Mouse (Mus musculus): Measurements from ENCODE around the gene Adgrf5. TPM values are rescaled to one million over a fixed set of nuclear protein-coding genes. Genes with fewer than 3 reads are reported as not detected.
"Not testable (repeated sequence)": the region's sequence is repeated elsewhere in the genome, so short reads cannot be mapped to it uniquely, and the experiment has no call there.

The Adgrf5 gene
- polyA plus RNA-seq, 1 experiment from 2014 or later, result 21.5 TPM

GRCm38 (mm10) chr17:43459737-43460230 lies 99.5 kb downstream of the Adgrf5 start:
- peak overlapping the region; percentile 28; the same call in 1 of the 2 replicates for H3K27ac ChIP-seq (ENCODE audit: low read length)
- H3K36me3 ChIP-seq (ENCODE audit: control insufficient read depth, insufficient read depth), result no peaks in the 10 kb centered on the region
- H3K4me1 ChIP-seq (ENCODE audit: control insufficient read depth, insufficient read depth, low read length), result peaks cover 12% of the 10 kb centered on the region
- ATAC-seq (replicated peaks; ENCODE audit: extremely low read depth, insufficient read depth, low FRiP score), result no peak
- no peaks in the 10 kb centered on the region for H3K27me3 ChIP-seq (ENCODE audit: control insufficient read depth, insufficient read depth, low read length)
- no peak overlapping the region for H3K4me3 ChIP-seq (ENCODE audit: low read length)
- no peak overlapping the region for H3K4me2 ChIP-seq (ENCODE audit: low read depth, low read length)
- 66% methylated on average over 12 of the region's 12 CpGs for WGBS
- H3K9me3 ChIP-seq (replicated peaks; ENCODE audit: control insufficient read depth, low read length), result no peaks in the 10 kb centered on the region
- no peak overlapping the region for H3K9ac ChIP-seq (ENCODE audit: low read length)

GRCm38 (mm10) chr17:43460245-43461181 lies 100.3 kb downstream of the Adgrf5 start:
- Histone ChIP-seq H3K9ac (ENCODE audit: low read length) (no peak overlapping the region), H3K4me3 (ENCODE audit: low read length) (no peak overlapping the region), H3K36me3 (ENCODE audit: control insufficient read depth, insufficient read depth) (no peaks in the 10 kb centered on the region), H3K27ac (ENCODE audit: low read length) (peak overlapping the region; percentile 28; the same call in 1 of the 2 replicates), H3K27me3 (ENCODE audit: control insufficient read depth, insufficient read depth, low read length) (no peaks in the 10 kb centered on the region), H3K9me3 (replicated peaks; ENCODE audit: control insufficient read depth, low read length) (no peaks in the 10 kb centered on the region), H3K4me1 (ENCODE audit: control insufficient read depth, insufficient read depth, low read length) (peaks cover 12% of the 10 kb centered on the region), H3K4me2 (ENCODE audit: low read depth, low read length) (peak overlapping the region; percentile 15; the same call in 1 of the 2 replicates)
- WGBS, result 34% methylated on average over 19 of the region's 19 CpGs
- ATAC-seq (replicated peaks; ENCODE audit: extremely low read depth, insufficient read depth, low FRiP score), result peak; percentile 77

GRCm38 (mm10) chr17:43470039-43470438 lies 109.8 kb downstream of the Adgrf5 start:
- Histone ChIP-seq H3K27me3 (ENCODE audit: control insufficient read depth, insufficient read depth, low read length) (no peaks in the 10 kb centered on the region), H3K4me2 (ENCODE audit: low read depth, low read length) (no peak overlapping the region), H3K9ac (ENCODE audit: low read length) (no peak overlapping the region), H3K4me1 (ENCODE audit: control insufficient read depth, insufficient read depth, low read length) (no peaks in the 10 kb centered on the region), H3K4me3 (ENCODE audit: low read length) (no peak overlapping the region), H3K36me3 (ENCODE audit: control insufficient read depth, insufficient read depth) (no peaks in the 10 kb centered on the region), H3K9me3 (replicated peaks; ENCODE audit: control insufficient read depth, low read length) (no peaks in the 10 kb centered on the region), H3K27ac (ENCODE audit: low read length) (no peak overlapping the region)
- peak; percentile 52; the same call in 1 of the 2 replicates for ATAC-seq (replicated peaks; ENCODE audit: extremely low read depth, insufficient read depth, low FRiP score)
- 18% methylated on average over 3 of the region's 3 CpGs for WGBS

- Histone ChIP-seq H3K9ac (ENCODE audit: low read length) (no peak overlapping the region), H3K4me1 (ENCODE audit: control insufficient read depth, insufficient read depth, low read length) (no peaks in the 10 kb centered on the region), H3K36me3 (ENCODE audit: control insufficient read depth, insufficient read depth) (no peaks in the 10 kb centered on the region), H3K9me3 (replicated peaks; ENCODE audit: control insufficient read depth, low read length) (no peaks in the 10 kb centered on the region), H3K27ac (ENCODE audit: low read length) (no peak overlapping the region), H3K4me2 (ENCODE audit: low read depth, low read length) (no peak overlapping the region), H3K4me3 (ENCODE audit: low read length) (no peak overlapping the region), H3K27me3 (ENCODE audit: control insufficient read depth, insufficient read depth, low read length) (no peaks in the 10 kb centered on the region)
- 80% methylated on average over 4 of the region's 4 CpGs for WGBS
- ATAC-seq (replicated peaks; ENCODE audit: extremely low read depth, insufficient read depth, low FRiP score), result no peak
Measured at GRCm38 (mm10) chr17:43472558-43472957, 112.3 kb downstream of the Adgrf5 start.

- H3K27me3 ChIP-seq (ENCODE audit: control insufficient read depth, insufficient read depth, low read length), result no peaks in the 10 kb centered on the region
- no peak overlapping the region for H3K27ac ChIP-seq (ENCODE audit: low read length)
Measured at GRCm38 (mm10) chr17:43474775-43475174, 114.5 kb downstream of the Adgrf5 start.

GRCm38 (mm10) chr17:43477621-43478020 lies 117.4 kb downstream of the Adgrf5 start:
- Histone ChIP-seq H3K27ac (ENCODE audit: low read length) (no peak overlapping the region), H3K9me3 (replicated peaks; ENCODE audit: control insufficient read depth, low read length) (no peaks in the 10 kb centered on the region), H3K9ac (ENCODE audit: low read length) (no peak overlapping the region), H3K4me1 (ENCODE audit: control insufficient read depth, insufficient read depth, low read length) (no peaks in the 10 kb centered on the region), H3K36me3 (ENCODE audit: control insufficient read depth, insufficient read depth) (no peaks in the 10 kb centered on the region), H3K4me3 (ENCODE audit: low read length) (no peak overlapping the region), H3K4me2 (ENCODE audit: low read depth, low read length) (no peak overlapping the region), H3K27me3 (ENCODE audit: control insufficient read depth, insufficient read depth, low read length) (no peaks in the 10 kb centered on the region)
- ATAC-seq (replicated peaks; ENCODE audit: extremely low read depth, insufficient read depth, low FRiP score), result no peak

More at GRCm38 (mm10) chr17:43474775-43475174, 114.5 kb downstream of the Adgrf5 start:
- Histone ChIP-seq H3K36me3 (ENCODE audit: control insufficient read depth, insufficient read depth) (no peaks in the 10 kb centered on the region), H3K9ac (ENCODE audit: low read length) (no peak overlapping the region), H3K4me1 (ENCODE audit: control insufficient read depth, insufficient read depth, low read length) (no peaks in the 10 kb centered on the region), H3K9me3 (replicated peaks; ENCODE audit: control insufficient read depth, low read length) (no peaks in the 10 kb centered on the region), H3K4me2 (ENCODE audit: low read depth, low read length) (no peak overlapping the region), H3K4me3 (ENCODE audit: low read length) (no peak overlapping the region)
- ATAC-seq (replicated peaks; ENCODE audit: extremely low read depth, insufficient read depth, low FRiP score), result no peak
- 86% methylated on average over 16 of the region's 16 CpGs for WGBS

- 83% methylated on average over 3 of the region's 3 CpGs for WGBS
- Histone ChIP-seq H3K9me3 (replicated peaks; ENCODE audit: control insufficient read depth, low read length) (no peaks in the 10 kb centered on the region), H3K4me3 (ENCODE audit: low read length) (no peak overlapping the region), H3K27me3 (ENCODE audit: control insufficient read depth, insufficient read depth, low read length) (no peaks in the 10 kb centered on the region), H3K36me3 (ENCODE audit: control insufficient read depth, insufficient read depth) (no peaks in the 10 kb centered on the region), H3K4me2 (ENCODE audit: low read depth, low read length) (no peak overlapping the region), H3K27ac (ENCODE audit: low read length) (no peak overlapping the region), H3K9ac (ENCODE audit: low read length) (no peak overlapping the region), H3K4me1 (ENCODE audit: control insufficient read depth, insufficient read depth, low read length) (no peaks in the 10 kb centered on the region)
- no peak for ATAC-seq (replicated peaks; ENCODE audit: extremely low read depth, insufficient read depth, low FRiP score)
Measured at GRCm38 (mm10) chr17:43485982-43486381, 125.7 kb downstream of the Adgrf5 start.

GRCm38 (mm10) chr17:43488439-43489151 lies 128.3 kb downstream of the Adgrf5 start:
- H3K4me1 ChIP-seq (ENCODE audit: control insufficient read depth, insufficient read depth, low read length), result no peaks in the 10 kb centered on the region
- ATAC-seq (replicated peaks; ENCODE audit: extremely low read depth, insufficient read depth, low FRiP score), result no peak
- H3K4me3 ChIP-seq (ENCODE audit: low read length), result no peak overlapping the region
- 79% methylated on average over 2 of the region's 2 CpGs for WGBS
- no peaks in the 10 kb centered on the region for H3K9me3 ChIP-seq (replicated peaks; ENCODE audit: control insufficient read depth, low read length)
- H3K4me2 ChIP-seq (ENCODE audit: low read depth, low read length), result no peak overlapping the region
- H3K27me3 ChIP-seq (ENCODE audit: control insufficient read depth, insufficient read depth, low read length), result no peaks in the 10 kb centered on the region
- H3K27ac ChIP-seq (ENCODE audit: low read length), result no peak overlapping the region
- no peaks in the 10 kb centered on the region for H3K36me3 ChIP-seq (ENCODE audit: control insufficient read depth, insufficient read depth)
- H3K9ac ChIP-seq (ENCODE audit: low read length), result no peak overlapping the region

- not testable (repeated sequence) for H3K9me3 ChIP-seq (replicated peaks; ENCODE audit: control insufficient read depth, low read length); ATAC-seq (replicated peaks; ENCODE audit: extremely low read depth, insufficient read depth, low FRiP score); H3K4me3 ChIP-seq (ENCODE audit: low read length); H3K4me2 ChIP-seq (ENCODE audit: low read depth, low read length); H3K36me3 ChIP-seq (ENCODE audit: control insufficient read depth, insufficient read depth); H3K27me3 ChIP-seq (ENCODE audit: control insufficient read depth, insufficient read depth, low read length); H3K4me1 ChIP-seq (ENCODE audit: control insufficient read depth, insufficient read depth, low read length); H3K9ac ChIP-seq (ENCODE audit: low read length); H3K27ac ChIP-seq (ENCODE audit: low read length)
- WGBS, result 96% methylated on average over 7 of the region's 10 CpGs
Measured at GRCm38 (mm10) chr17:43490371-43490770, 130.1 kb downstream of the Adgrf5 start.

Data from heart, embryonic 16.5 days (tissue).